Mouse (Mus musculus): Measurements from ENCODE around the gene Brms1l. TPM values are rescaled to one million over a fixed set of nuclear protein-coding genes. Genes with fewer than 3 reads are reported as not detected.
"Not testable (repeated sequence)": the region's sequence is repeated elsewhere in the genome, so short reads cannot be mapped to it uniquely, and the experiment has no call there.

The Brms1l gene
- total RNA-seq (2021): 10 to 100 TPM; 28.2 to 38.0 TPM
- long read RNA-seq, experiment 1, transcript Brms1l-201 (10 exons, 2,609 nt): major isoform, 28 of 32 reads
- long read RNA-seq, experiment 1, partial matches to known transcripts: 0 of 32 reads
- long read RNA-seq, experiment 1, other reads (novel, unspliced or antisense): 4 of 32 reads
- long read RNA-seq, experiment 2, transcript Brms1l-201 (10 exons, 2,609 nt): major isoform, 27 of 29 reads
- long read RNA-seq, experiment 2, partial matches to known transcripts: 0 of 29 reads
- long read RNA-seq, experiment 2, other reads (novel, unspliced or antisense): 2 of 29 reads

DNA sequence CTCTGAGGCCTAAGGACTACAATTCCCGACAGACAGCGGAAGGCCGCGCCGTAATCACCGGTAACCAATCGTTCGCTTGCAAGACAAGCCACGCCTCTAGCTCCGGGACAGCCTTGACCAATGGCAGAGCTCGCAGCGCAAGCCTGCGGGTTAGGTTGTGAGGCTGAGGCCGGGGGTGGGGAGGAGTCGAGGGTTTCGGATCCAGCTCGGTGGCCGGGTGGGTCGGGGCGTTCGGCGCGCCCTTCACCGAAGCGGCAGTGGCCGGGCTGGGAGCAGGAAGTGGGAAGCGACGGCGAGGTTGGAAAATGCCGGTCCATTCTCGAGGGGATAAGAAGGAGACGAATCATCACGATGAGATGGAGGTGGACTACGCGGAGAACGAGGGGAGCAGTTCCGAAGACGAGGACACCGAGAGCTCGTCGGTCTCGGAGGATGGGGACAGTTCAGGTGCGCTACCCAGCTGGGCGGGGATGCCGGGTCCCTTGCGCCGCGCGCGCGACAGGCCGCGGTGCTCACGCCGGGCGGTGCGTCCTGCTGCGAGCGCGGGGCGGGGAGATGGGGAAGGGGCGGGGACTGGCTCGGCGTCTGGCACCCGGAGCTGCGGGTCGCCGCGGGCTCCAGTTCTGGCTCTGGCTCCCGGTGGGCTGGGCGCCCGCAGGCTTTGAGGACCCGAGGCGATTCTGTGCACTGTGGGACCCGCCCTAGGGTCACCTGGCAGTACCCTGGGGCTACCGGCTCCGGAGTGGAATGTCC, at the start of gene Brms1l:
TSS of gene Brms1l (plus strand) at position 126 of the 753 bp plus-strand sequence.
- DNase-seq: peak; percentile 96

DNA sequence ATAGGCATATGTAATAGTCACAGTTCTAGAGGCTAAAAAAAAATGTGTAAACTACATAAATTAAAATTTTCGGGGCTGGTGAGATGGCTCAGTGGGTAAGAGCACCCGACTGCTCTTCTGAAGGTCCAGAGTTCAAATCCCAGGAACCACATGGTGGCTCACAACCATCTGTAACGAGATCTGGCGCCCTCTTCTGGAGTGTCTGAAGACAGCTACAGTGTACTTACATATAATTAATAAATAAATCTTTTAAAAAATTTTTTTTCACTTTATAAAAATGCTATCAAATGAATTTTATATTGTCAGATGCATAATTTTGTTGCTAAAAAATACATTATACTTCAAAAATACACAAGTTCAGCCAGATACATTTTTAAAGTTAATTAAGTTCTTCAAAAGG, 41.6 kb upstream of the Brms1l start:
- DNase-seq: not testable (repeated sequence)

DNA sequence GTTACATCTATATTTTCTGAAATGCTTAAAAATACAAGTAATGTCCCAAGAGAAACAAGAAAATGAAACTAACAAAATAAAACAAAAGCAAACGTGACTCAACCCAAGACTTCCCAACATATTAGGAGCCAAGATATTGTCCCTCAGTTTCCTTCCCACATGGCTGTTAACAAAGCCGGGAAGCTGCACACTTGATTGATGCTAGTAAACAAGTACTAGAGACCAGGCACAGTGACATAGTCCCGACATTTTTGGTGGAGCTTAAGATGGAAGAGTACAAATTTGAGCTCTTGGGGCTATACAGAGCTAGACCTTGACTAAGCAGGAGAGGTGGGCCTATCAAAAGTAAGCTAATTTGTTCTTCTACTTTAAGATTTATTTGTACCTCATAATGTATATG, 39.0 kb upstream of the Brms1l start:
- DNase-seq: no peak

DNA sequence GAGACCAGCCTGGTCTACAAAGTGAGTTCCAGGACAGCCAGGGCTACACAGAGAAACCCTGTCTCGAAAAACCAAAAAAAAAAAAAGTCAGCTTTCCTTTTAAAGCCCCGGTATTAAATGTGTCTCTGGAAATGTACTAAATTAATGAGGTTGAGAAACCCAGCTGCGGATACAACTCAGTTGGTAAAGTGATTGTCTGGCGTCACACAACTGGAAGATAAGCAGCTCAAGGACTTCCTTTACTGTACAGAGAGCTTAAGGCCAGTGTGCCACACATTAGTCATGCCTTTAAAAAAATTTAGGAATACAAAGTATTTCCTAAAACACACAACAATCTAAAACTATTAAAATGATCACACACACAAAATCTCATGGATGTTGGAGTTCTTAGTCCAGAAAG, 37.4 kb upstream of the Brms1l start:
- DNase-seq: no peak

DNA sequence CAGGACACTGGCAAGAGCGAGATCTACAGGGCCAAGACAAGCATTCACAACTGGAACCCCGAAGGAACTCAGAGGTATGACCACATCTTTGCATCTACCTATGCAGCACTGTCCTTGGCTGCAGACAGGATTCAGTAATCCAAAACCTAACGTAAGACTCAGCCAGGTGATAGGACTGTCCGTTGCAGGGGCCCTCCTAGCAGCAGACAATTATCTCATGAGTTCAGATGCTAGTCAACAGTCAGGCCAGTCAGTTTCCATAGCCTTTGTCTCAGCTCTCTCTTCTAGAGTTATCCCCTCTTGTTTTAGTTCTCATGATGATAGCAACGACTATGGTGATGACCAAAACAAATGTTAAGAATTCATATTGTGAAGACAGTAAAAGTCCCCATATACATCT, 36.0 kb upstream of the Brms1l start:
- no peak for DNase-seq

DNA sequence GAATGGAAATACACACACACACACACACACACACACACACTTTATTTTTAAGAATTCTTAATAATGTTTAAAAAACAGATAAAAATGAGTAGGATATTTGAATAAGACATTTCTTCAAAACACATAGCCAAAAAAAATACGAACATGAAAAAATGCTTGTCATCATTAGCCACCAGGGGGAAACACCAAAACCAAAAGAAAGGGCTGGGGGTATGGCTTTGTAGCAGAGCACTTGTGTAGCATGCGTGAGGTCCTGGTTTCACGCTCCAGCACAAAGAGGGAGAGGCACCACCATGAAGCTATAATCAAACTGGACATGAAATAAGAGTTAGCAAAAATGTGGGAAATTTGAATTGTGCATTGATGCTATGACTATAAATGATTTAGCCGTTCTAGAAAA, 35.0 kb upstream of the Brms1l start:
- no peak for DNase-seq

- no peak for DNase-seq
Observed at GRCm38 (mm10) chr12:55805035-55805434, 31.1 kb upstream of the Brms1l start.

- no peak for DNase-seq
Observed at GRCm38 (mm10) chr12:55816488-55816887, 19.6 kb upstream of the Brms1l start.

GRCm38 (mm10) chr12:55820119-55820660, 15.9 kb upstream of the Brms1l start:
- DNase-seq: peak; percentile 61

DNA sequence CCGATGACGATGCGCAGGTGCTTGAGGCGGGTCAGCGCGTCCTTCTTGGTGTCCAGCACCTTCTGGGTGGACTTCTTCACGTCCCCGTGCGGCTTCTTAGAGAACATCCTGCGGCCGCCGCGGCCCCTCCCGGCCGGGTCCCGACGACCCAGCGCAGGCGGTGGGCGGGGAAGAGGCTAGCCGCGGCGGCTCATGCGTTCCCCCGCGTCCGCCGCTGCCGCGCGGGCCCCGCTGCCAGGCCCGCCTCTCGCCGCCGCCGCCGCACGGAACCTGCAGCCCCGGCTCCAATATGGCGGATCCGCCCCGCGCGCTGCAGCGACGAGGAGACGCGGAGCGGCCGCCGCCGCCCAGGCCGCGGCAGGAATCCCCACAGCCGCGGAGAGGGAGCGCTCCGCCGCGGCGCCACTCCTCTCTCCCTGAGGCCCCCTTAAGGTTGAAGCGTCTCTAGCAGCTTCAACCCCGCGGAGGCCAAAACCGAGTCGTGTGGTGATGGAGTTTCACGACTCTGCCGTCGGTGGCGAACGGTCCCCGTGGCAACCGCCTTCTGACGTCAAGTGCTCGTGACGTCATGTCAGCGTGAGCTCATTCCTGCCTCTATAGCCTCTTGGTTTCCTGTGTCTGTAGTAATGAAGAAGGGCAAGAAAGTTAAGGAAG, 15.3 kb upstream of the Brms1l start, which contains the start of gene Ralgapa1:
TSS of gene Ralgapa1 (minus strand) at position 507 of the 654 bp plus-strand sequence.
- peak; percentile 92 for DNase-seq

- no peak for DNase-seq
Observed at GRCm38 (mm10) chr12:55824027-55824426, 12.1 kb upstream of the Brms1l start.

GRCm38 (mm10) chr12:55825537-55825936, 10.6 kb upstream of the Brms1l start:
- no peak for DNase-seq

- DNase-seq: peak; percentile 83
Observed at GRCm38 (mm10) chr12:55831101-55831500, 5.0 kb upstream of the Brms1l start.

GRCm38 (mm10) chr12:55832961-55833360, 3.2 kb upstream of the Brms1l start:
- no peak for DNase-seq

DNA sequence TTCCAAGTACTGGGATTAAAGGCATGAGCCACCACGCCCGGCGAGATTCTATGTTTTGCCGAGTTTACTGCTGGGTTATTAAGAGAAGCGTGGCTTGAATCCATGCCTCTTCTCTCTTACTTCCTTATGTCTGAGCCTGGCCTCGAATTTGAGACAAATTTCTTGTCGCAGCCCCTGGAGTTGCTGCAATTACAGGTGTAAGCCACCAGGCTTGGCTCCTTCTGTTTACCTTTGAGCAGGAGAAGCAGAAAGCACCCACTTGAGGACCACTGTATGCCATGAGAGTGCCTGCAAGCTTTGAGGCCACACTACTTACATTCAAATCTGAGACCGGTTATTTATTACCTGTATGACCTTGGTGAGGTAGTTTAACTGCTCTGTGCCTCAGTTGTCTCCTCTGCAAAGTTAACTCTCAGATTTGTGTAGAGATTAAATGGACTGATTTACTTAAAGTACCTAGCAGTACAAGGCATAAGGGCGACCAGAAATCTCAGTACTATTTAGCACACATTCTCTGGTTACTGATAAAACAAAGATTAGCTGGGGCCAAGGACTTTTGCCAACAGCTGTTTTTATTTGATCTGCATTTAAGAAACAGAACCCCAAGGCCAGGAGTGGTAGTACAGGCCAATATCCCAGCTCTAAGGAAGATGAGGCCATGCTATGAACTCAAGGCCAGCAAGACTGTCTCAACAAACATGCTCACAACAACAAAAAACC, 2.1 kb upstream of the Brms1l start:
- DNase-seq: no peak

GRCm38 (mm10) chr12:55834891-55835290, 1.2 kb upstream of the Brms1l start:
- DNase-seq: no peak

GRCm38 (mm10) chr12:55835857-55836198, 296 bp upstream of the Brms1l start:
- no peak for DNase-seq

GRCm38 (mm10) chr12:55837495-55837894, 1.4 kb downstream of the Brms1l start:
- no peak for DNase-seq

DNA sequence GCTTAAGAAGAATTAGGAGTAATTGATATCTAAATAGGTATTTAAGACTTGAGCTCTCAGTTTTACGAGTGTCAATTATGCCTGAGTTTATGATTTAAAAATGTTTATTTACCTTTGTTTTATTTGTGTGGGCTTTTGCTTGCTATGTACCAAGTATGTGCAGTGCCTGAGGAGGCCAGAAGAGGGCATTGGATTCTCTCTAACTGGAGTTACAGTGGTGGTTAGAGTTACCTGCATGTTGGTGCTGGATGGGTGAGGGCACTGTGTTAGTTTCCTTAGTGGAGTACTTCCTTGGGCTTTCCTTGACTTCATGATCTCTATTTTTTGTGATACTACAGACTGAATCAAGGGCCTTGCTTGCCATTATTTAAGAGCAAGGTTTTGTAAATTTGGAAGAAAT, 10.6 kb downstream of the Brms1l start:
- DNase-seq: peak; percentile 30

DNA sequence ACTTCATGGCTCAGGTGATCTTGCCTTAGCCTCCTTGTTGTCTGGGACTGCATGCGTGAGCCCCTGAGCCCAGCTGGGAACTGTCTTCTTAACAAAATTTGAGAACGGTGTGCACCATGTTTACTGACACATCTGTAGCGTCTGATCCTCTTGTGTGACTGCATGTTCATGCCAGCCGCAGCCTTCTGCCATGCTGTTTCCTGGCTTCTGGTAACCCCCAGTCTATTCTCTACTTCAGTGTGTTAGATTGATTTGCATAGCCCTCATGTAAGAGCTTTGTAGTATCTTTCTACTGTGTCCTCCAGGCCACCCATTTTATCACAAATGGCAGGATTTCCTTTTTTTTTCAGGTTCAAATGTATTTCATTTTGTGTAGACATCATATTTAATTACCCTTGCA, 11.7 kb downstream of the Brms1l start:
- DNase-seq: no peak

DNA sequence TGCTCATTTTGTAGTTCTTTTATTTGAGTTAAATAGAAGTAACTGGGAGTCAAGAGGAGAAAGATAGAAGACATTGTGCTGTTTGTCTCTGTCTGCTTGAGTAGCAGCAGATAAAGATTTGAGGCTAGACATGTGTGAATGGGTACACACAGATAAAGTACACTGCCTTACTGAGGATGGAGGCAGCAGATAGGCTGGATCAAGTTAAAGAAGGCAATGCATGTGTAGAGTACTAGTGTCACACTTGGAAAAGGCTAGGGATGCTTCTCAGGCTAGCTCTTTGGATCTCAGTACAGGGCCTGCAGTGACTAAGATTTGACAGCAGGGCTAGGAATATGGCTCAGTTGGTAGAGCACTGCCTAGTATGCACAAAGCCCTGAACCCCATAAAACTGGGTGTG, 14.5 kb downstream of the Brms1l start:
- no peak for DNase-seq
